Mouse (Mus musculus) cortical plate, adult 2 months (tissue): ENCODE results near the gene Ppp1r1b.

ENCODE experiments used
- CTCF ChIP-seq: fragments of 200-500 bp; IDR thresholded peaks from 2 replicates; pipeline ENCODE4 v1.5.1; 2011; ENCODE audit warnings: mild to moderate bottlenecking, control low read depth, low read length; ENCODE audit not compliant: insufficient read depth; ENCODE audit errors: extremely low read depth
- POLR2A ChIP-seq: fragments of 200-500 bp; IDR thresholded peaks from 2 replicates; pipeline ENCODE4 v1.6.1; 2011; ENCODE audit warnings: mild to moderate bottlenecking, low read length, control low read depth; ENCODE audit not compliant: insufficient read depth; ENCODE audit errors: extremely low read depth

DNA sequence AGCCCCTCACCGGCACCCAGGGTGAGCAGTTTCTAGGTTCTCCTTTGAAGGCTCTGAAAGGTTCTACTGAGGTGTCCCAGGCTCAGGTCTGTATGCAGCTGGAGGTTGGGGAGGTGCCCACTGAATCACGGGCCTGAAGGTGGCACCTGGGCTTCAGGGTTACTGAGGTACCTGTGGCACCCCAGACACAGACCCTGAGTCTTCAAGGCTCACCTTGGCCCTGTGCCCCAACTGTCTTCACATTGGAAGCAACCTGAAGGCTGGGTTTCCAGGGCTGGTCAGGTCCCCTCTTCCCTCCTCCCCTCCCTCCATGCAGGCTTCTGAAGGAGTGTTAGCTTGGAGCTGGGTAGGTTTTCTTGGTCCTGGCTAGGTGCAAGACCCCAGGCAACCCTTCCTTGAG is 33.4 kb downstream of the Ppp1r1b start:
- TF ChIP-seq POLR2A (no peak), CTCF (no peak)
